In the genomic region with DNA sequence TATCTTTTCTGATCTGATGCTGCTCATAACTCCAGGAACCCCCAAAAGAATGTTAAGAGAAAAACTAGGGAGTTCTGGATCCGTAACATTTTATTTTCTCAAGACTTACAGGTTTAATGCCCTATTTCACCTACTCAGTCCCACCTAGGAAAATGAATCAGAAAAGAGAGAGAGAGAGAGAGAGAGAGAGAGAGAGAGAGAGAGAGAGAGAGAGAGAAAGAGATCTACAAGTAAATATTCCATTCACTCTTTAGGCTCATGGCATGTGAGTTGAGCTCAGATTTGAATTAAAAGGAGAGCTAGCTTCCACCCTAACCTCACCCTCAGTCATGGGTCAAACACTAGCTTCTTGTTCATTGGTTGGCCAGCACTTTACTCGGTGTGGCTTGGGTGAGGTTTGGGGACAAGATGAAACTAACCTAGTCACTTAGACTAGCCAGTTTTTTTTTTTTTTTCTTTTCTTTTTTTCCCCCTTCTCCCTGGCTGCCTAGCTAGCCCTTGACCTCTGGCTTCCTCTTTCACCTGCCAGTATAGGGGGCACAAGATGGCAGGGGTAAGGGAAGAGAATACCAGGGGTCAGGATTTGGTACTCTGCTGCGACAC, we compare ENCODE assay signal across 8 mouse cellular contexts. TPM values are rescaled to one million over a fixed set of nuclear protein-coding genes. Genes with fewer than 3 reads are reported as not detected.
DNase-seq lines count a peak whose midpoint lies in the region; ATAC-seq and TF ChIP-seq lines count a peak whose summit lies in the region.

No protein-coding gene starts in this region.

- peaks cover 69% of the 10 kb centered on the region for H3K36me3 ChIP-seq in G1E (replicated peaks)
- H3K36me3 ChIP-seq in heart, embryonic 15.5 days: peaks cover 17% of the 10 kb centered on the region
- peaks cover 74% of the 10 kb centered on the region for H3K36me3 ChIP-seq in liver, embryonic 15.5 days (replicated peaks)
- H3K36me3 ChIP-seq in thymus, adult 2 months (ENCODE audit: control insufficient read depth, insufficient read depth, low read length): peaks cover 21% of the 10 kb centered on the region

- peaks cover 69% of the 10 kb centered on the region for H3K4me1 ChIP-seq in G1E (ENCODE audit: insufficient read depth, low read depth, low read length)
- H3K4me1 ChIP-seq in heart, embryonic 15.5 days (replicated peaks): peaks cover 45% of the 10 kb centered on the region
- peaks cover 53% of the 10 kb centered on the region for H3K4me1 ChIP-seq in liver, embryonic 15.5 days (replicated peaks)
- peaks cover 15% of the 10 kb centered on the region for H3K4me1 ChIP-seq in thymus, adult 2 months (replicated peaks; ENCODE audit: control insufficient read depth, insufficient read depth, low read length)

- no peak for TF ChIP-seq CTCF in G1E (IDR thresholded peaks at IDR 0.05; ENCODE audit: low read depth, low read length)
- no peak for TF ChIP-seq CTCF in thymus, adult 2 months (IDR thresholded peaks at IDR 0.05; ENCODE audit: borderline replicate concordance, control insufficient read depth, extremely low read depth, insufficient read depth, low read length, poor library complexity)

- no peaks in the 10 kb centered on the region for H3K27me3 ChIP-seq in G1E (ENCODE audit: insufficient read depth, low read length)
- H3K27me3 ChIP-seq in heart, embryonic 15.5 days: no peaks in the 10 kb centered on the region
- no peaks in the 10 kb centered on the region for H3K27me3 ChIP-seq in liver, embryonic 15.5 days
- no peaks in the 10 kb centered on the region for H3K27me3 ChIP-seq in thymus, adult 2 months (ENCODE audit: control insufficient read depth, insufficient read depth, low read length)

- peak overlapping the region; percentile 95 for H3K4me3 ChIP-seq in G1E (ENCODE audit: low read depth, low read length)
- H3K4me3 ChIP-seq in heart, embryonic 15.5 days: peak overlapping the region; percentile 92
- peak overlapping the region; percentile 79 for H3K4me3 ChIP-seq in liver, embryonic 15.5 days (replicated peaks)
- no peak overlapping the region; the same call in 1 of the 2 replicates for H3K4me3 ChIP-seq in thymus, adult 2 months (ENCODE audit: control insufficient read depth, insufficient read depth, low read length)

- H3K4me2 ChIP-seq in heart, embryonic 15.5 days: peak overlapping the region; percentile 87
- peak overlapping the region; percentile 92 for H3K4me2 ChIP-seq in liver, embryonic 15.5 days

- peak overlapping the region; percentile 96 for H3K27ac ChIP-seq in heart, embryonic 15.5 days
- H3K27ac ChIP-seq in liver, embryonic 15.5 days (replicated peaks): peak overlapping the region; percentile 98
- H3K27ac ChIP-seq in thymus, adult 2 months (ENCODE audit: control insufficient read depth, insufficient read depth, low read length): no peak overlapping the region

- WGBS in heart, embryonic 15.5 days: 35% methylated on average over 3 of the region's 3 CpGs
- WGBS in liver, embryonic 15.5 days (ENCODE audit: insufficient replicate concordance): 27% methylated on average over 3 of the region's 3 CpGs
- WGBS in thymus, adult 2 months: 57% methylated on average over 3 of the region's 3 CpGs

- DNase-seq in adrenal gland, postnatal 10 days: peak; percentile 33
- DNase-seq in adrenal gland, adult 8-10 months: no peak
- no peak for DNase-seq in G1E (ENCODE audit: low spot score)
- DNase-seq in thymus, adult 2 months: no peak
- no peak for DNase-seq in thymus, postnatal 36 days
- no peak for DNase-seq in frontal cortex, postnatal 25 days (ENCODE audit: low spot score in 2 of 2)

- no peak for ATAC-seq in G1E (ENCODE audit: extremely low read depth, insufficient number of reproducible peaks, low FRiP score, poor library complexity, severe bottlenecking)
- no peak for ATAC-seq in heart, embryonic 15.5 days (replicated peaks; ENCODE audit: insufficient number of reproducible peaks, insufficient read depth, low FRiP score, low read depth)
- no peak for ATAC-seq in liver, embryonic 15.5 days (ENCODE audit: insufficient read depth)

- peak overlapping the region; percentile 88 for H3K9ac ChIP-seq in heart, embryonic 15.5 days
- peak overlapping the region; percentile 97 for H3K9ac ChIP-seq in liver, embryonic 15.5 days

- H3K9me3 ChIP-seq in G1E (replicated peaks): no peaks in the 10 kb centered on the region
- H3K9me3 ChIP-seq in heart, embryonic 15.5 days (replicated peaks): no peaks in the 10 kb centered on the region
- no peaks in the 10 kb centered on the region for H3K9me3 ChIP-seq in liver, embryonic 15.5 days (replicated peaks)

- TF ChIP-seq POLR2A in thymus, adult 2 months (IDR thresholded peaks at IDR 0.05; ENCODE audit: control insufficient read depth, extremely low read depth, insufficient read depth, low read length, poor library complexity): no peak

RNA-seq across cellular contexts. Expression of a gene that starts 0.8 kb away (rescaled TPM):
- 10 to 100 TPM; 40.8 to 45.8 TPM for total RNA-seq in adrenal gland, postnatal 10 days (2021)
- 10 to 100 TPM; 45.7 to 58.0 (median 50.5) TPM for total RNA-seq in adrenal gland, adult 8-10 months (2022)
- total RNA-seq in G1E (2014; fragmentation: Nextera tagmentation) (36.6 and 180 TPM in 2 replicates), G1E (2017) (12.1 and 16.7 TPM in 2 replicates)
- 7.0 and 7.7 TPM in 2 replicates for polyA plus RNA-seq in G1E (2012)
- polyA plus RNA-seq in heart, embryonic 15.5 days (2015; fragmentation: Nextera tagmentation; extraction: Ambion mirVana): 59.0 and 62.3 TPM in 2 replicates
- 246 and 274 TPM in 2 replicates for polyA plus RNA-seq in liver, embryonic 15.5 days (2015; fragmentation: Nextera tagmentation; extraction: Ambion mirVana)
- 19.0 and 26.4 TPM in 2 replicates for polyA plus RNA-seq in thymus, adult 2 months (2012; rRNA removed)

RNA-seq across cellular contexts. Expression of a gene that starts 8.7 kb away (rescaled TPM):
- total RNA-seq in adrenal gland, postnatal 10 days (2021): 10 to 100 TPM; 14.0 to 22.7 TPM
- total RNA-seq in adrenal gland, adult 8-10 months (2022): 10 to 100 TPM; 21.6 to 24.4 (median 22.9) TPM
- total RNA-seq in G1E (2014; fragmentation: Nextera tagmentation): 10.0 and 14.1 TPM in 2 replicates
- total RNA-seq in G1E (2017): 8.0 and 10.7 TPM in 2 replicates
- 9.8 and 10.5 TPM in 2 replicates for polyA plus RNA-seq in G1E (2012)
- polyA plus RNA-seq in heart, embryonic 15.5 days (2015; fragmentation: Nextera tagmentation; extraction: Ambion mirVana): 19.7 and 22.5 TPM in 2 replicates
- 13.5 and 16.7 TPM in 2 replicates for polyA plus RNA-seq in liver, embryonic 15.5 days (2015; fragmentation: Nextera tagmentation; extraction: Ambion mirVana)
- polyA plus RNA-seq in thymus, adult 2 months (2012; rRNA removed): 13.5 and 15.1 TPM in 2 replicates

RNA-seq across cellular contexts. Expression of a gene that starts 42.6 kb away (rescaled TPM):
- 10 to 100 TPM; 65.3 to 75.2 TPM for total RNA-seq in adrenal gland, postnatal 10 days (2021)
- total RNA-seq in adrenal gland, adult 8-10 months (2022): 10 to 100 TPM; 76.1 to 91.6 (median 86.8) TPM
- 170 and 191 TPM in 2 replicates for total RNA-seq in G1E (2014; fragmentation: Nextera tagmentation)
- 127 and 156 TPM in 2 replicates for total RNA-seq in G1E (2017)
- polyA plus RNA-seq in G1E (2012): 126 and 142 TPM in 2 replicates
- polyA plus RNA-seq in heart, embryonic 15.5 days (2015; fragmentation: Nextera tagmentation; extraction: Ambion mirVana): 47.2 and 53.1 TPM in 2 replicates
- 55.4 and 56.1 TPM in 2 replicates for polyA plus RNA-seq in liver, embryonic 15.5 days (2015; fragmentation: Nextera tagmentation; extraction: Ambion mirVana)
- 44.6 and 48.6 TPM in 2 replicates for polyA plus RNA-seq in thymus, adult 2 months (2012; rRNA removed)

RNA-seq across cellular contexts. Expression of a gene that starts 51.9 kb away (rescaled TPM):
- total RNA-seq in adrenal gland, postnatal 10 days (2021): 10 to 100 TPM; 16.6 to 20.0 TPM
- 10 to 100 TPM; 10.3 to 16.5 (median 14.3) TPM for total RNA-seq in adrenal gland, adult 8-10 months (2022)
- total RNA-seq in G1E (2014; fragmentation: Nextera tagmentation) (8.5 and 8.9 TPM in 2 replicates), G1E (2017) (5.2 and 6.0 TPM in 2 replicates)
- 15.5 and 22.6 TPM in 2 replicates for polyA plus RNA-seq in G1E (2012)
- 5.4 and 6.7 TPM in 2 replicates for polyA plus RNA-seq in heart, embryonic 15.5 days (2015; fragmentation: Nextera tagmentation; extraction: Ambion mirVana)
- 3.4 and 3.8 TPM in 2 replicates for polyA plus RNA-seq in liver, embryonic 15.5 days (2015; fragmentation: Nextera tagmentation; extraction: Ambion mirVana)
- 14.0 and 14.5 TPM in 2 replicates for polyA plus RNA-seq in thymus, adult 2 months (2012; rRNA removed)

RNA-seq across cellular contexts. Expression of a gene that starts 52.1 kb away (rescaled TPM):
- total RNA-seq in adrenal gland, postnatal 10 days (2021): 1 to 10 TPM; 7.1 to 8.3 TPM
- 10 to 100 TPM in 2 of 4 experiments, 1 to 10 TPM in 2; 8.4 to 11.1 (median 9.8) TPM for total RNA-seq in adrenal gland, adult 8-10 months (2022)
- total RNA-seq in G1E (2014; fragmentation: Nextera tagmentation): 13.7 and 19.3 TPM in 2 replicates
- total RNA-seq in G1E (2017): 8.4 and 11.4 TPM in 2 replicates
- 2.2 and 3.4 TPM in 2 replicates for polyA plus RNA-seq in G1E (2012)
- polyA plus RNA-seq in heart, embryonic 15.5 days (2015; fragmentation: Nextera tagmentation; extraction: Ambion mirVana): 2.4 and 2.5 TPM in 2 replicates
- 1.2 and 1.6 TPM in 2 replicates for polyA plus RNA-seq in liver, embryonic 15.5 days (2015; fragmentation: Nextera tagmentation; extraction: Ambion mirVana)
- polyA plus RNA-seq in thymus, adult 2 months (2012; rRNA removed): 2.5 and 3.7 TPM in 2 replicates
